Mouse (Mus musculus) splenic B cell, adult 2 months (primary cell): ENCODE data around the gene Cd164l2.

Experiments
- DNase-seq: peaks from one replicate; pipeline ENCODE4 v3.0.0-alpha.2; 2011; ENCODE audit warnings: low read depth, low spot score
- H3K27me3 ChIP-seq: 2 replicates; pipeline ENCODE4 v1.6.1; 2012; ENCODE audit warnings: mild to moderate bottlenecking, low read length, moderate library complexity, mixed read lengths; ENCODE audit not compliant: control insufficient read depth, poor library complexity, insufficient read depth, severe bottlenecking
- H3K36me3 ChIP-seq: 2 replicates; pipeline ENCODE4 v1.6.1; 2012; ENCODE audit warnings: mild to moderate bottlenecking, low read length, moderate library complexity, mixed read lengths; ENCODE audit not compliant: control insufficient read depth, poor library complexity, insufficient read depth, severe bottlenecking

Cd164l2 gene

GRCm38 (mm10) chr4:133182439-133183033, 29.4 kb upstream of the Cd164l2 start:
- peaks cover 16% of the 10 kb centered on the region for H3K36me3 ChIP-seq
- H3K27me3 ChIP-seq: no peaks in the 10 kb centered on the region
- DNase-seq: peak; percentile 42

GRCm38 (mm10) chr4:133184031-133184897, 27.7 kb upstream of the Cd164l2 start:
- DNase-seq: no peak
- H3K27me3 ChIP-seq: no peaks in the 10 kb centered on the region
- H3K36me3 ChIP-seq: peaks cover 21% of the 10 kb centered on the region

GRCm38 (mm10) chr4:133184898-133185665, 26.8 kb upstream of the Cd164l2 start:
- peak; percentile 51 for DNase-seq

DNA sequence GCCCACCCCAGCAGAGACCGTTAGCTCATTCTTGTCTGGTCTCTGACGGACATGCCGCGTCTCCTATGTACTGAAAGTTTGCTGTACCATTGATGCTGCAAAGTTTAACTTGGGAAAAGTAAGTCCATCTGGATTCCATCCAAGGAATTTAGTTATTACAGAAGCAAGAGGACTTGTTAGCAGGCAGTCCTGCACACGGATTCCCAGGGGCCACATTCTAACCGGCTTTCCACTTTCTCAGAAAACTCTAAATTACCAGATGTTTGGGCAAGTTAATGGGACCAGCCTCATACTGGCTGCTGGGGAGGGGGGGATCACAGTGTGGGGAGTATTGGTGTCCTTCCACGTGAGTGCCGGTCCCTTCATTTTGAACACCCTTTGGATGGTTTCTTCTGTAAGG, 26.0 kb upstream of the Cd164l2 start:
- no peak for DNase-seq
- Histone ChIP-seq H3K36me3 (peaks cover 32% of the 10 kb centered on the region), H3K27me3 (no peaks in the 10 kb centered on the region)

More at GRCm38 (mm10) chr4:133184898-133185665, 26.8 kb upstream of the Cd164l2 start:
- peaks cover 27% of the 10 kb centered on the region for H3K36me3 ChIP-seq
- H3K27me3 ChIP-seq: no peaks in the 10 kb centered on the region

DNA sequence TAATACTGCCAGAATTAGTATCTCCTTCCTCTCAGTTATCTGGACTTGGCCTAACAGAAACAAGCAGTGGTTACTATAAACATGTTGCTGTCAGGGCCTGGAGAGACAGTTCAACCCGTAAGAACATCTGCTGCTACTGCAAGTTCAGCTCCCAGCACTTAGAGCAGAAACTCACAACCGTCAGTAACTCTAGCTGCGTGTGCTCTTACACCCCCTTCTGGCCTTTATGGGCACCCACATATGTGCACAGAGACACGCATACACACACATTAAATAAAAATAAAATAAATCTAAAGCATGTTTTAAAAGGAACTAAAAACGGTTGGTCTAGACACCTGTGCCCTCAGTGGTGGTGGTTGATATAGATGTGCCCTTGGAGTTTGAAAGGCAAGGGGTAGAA, 25.1 kb upstream of the Cd164l2 start:
- peak; percentile 42 for DNase-seq
- Histone ChIP-seq H3K27me3 (no peaks in the 10 kb centered on the region), H3K36me3 (peaks cover 36% of the 10 kb centered on the region)

GRCm38 (mm10) chr4:133189396-133189795, 22.5 kb upstream of the Cd164l2 start:
- Histone ChIP-seq H3K27me3 (no peaks in the 10 kb centered on the region), H3K36me3 (peaks cover 43% of the 10 kb centered on the region)
- no peak for DNase-seq

- Histone ChIP-seq H3K27me3 (no peaks in the 10 kb centered on the region), H3K36me3 (peaks cover 35% of the 10 kb centered on the region)
- DNase-seq: no peak
These were observed 17.4 kb upstream of the Cd164l2 start for GRCm38 (mm10) chr4:133194482-133194881.

GRCm38 (mm10) chr4:133195014-133195413, 16.9 kb upstream of the Cd164l2 start:
- DNase-seq: no peak
- Histone ChIP-seq H3K36me3 (peaks cover 29% of the 10 kb centered on the region), H3K27me3 (no peaks in the 10 kb centered on the region)

DNA sequence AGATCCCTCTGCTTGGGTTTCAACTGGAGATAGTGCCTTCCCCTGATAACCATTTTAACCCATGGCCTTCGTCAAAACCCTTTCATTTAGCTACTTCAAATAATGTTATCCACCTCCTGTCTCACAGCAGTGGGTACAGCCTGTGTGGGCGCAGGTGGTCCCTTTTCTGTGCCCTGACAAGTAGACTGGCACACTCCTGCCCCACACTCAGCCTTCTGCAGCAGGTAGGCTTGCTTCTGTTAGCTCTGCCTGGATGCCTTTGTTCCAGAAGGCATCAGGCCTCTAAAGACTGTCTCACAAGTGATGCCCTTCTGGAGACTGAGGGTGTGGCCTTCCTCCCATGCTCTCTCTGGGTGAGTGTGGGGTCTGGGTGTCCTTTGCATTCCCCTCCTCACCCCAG, 15.8 kb upstream of the Cd164l2 start:
- H3K27me3 ChIP-seq: no peaks in the 10 kb centered on the region
- H3K36me3 ChIP-seq: peaks cover 22% of the 10 kb centered on the region
- DNase-seq: no peak

GRCm38 (mm10) chr4:133196852-133197251, 15.1 kb upstream of the Cd164l2 start:
- DNase-seq: peak; percentile 87
- H3K27me3 ChIP-seq: no peaks in the 10 kb centered on the region
- peaks cover 20% of the 10 kb centered on the region for H3K36me3 ChIP-seq

- Histone ChIP-seq H3K36me3 (peaks cover 17% of the 10 kb centered on the region), H3K27me3 (no peaks in the 10 kb centered on the region)
- no peak for DNase-seq
These were observed 14.6 kb upstream of the Cd164l2 start for GRCm38 (mm10) chr4:133197355-133197754.

- DNase-seq: no peak
- Histone ChIP-seq H3K27me3 (no peaks in the 10 kb centered on the region), H3K36me3 (peaks cover 17% of the 10 kb centered on the region)
These were observed 14.1 kb upstream of the Cd164l2 start for GRCm38 (mm10) chr4:133197801-133198286.

DNA sequence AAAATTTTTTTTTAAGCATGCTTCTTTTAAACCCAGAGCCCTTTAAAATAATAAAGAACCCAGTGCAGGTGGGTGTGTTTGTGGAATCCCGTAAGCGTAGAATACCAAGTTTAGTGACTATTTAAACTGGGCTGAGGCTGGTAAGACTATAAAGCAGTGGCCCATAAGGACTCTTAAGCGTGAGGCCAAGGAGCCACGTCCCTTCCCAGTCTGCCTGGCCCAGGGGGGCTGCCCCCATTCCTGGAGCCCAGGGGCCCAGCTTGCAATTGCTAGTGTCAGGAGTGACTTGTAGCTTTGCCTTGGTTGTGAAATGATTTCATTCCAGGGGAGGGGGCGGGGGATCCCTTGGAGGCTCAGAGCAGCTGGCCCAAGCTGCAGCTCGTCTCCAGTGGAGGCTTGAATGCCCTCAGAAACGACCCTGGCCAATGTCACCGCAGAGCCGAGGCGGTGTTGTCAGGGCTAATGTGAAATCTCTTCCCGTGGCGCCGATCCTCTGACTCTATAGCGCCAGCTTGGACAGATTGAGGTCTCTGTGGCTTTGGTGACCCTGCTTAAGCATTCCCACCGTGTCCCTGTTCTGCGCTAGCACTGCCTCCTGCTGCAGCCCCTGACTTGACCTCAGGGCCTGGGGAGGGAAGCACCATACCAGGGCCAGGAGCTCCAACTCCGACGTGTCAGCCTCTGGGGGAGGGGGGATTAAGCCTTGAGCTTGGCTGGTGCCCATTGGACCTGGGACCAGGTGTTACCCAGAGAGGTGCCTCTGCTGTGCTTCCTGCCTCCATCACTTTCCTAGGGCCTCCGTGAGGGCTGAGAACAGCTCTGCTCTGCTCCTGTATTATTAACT, 13.4 kb upstream of the Cd164l2 start:
- Histone ChIP-seq H3K27me3 (no peaks in the 10 kb centered on the region), H3K36me3 (peaks cover 14% of the 10 kb centered on the region)
- DNase-seq: no peak

DNA sequence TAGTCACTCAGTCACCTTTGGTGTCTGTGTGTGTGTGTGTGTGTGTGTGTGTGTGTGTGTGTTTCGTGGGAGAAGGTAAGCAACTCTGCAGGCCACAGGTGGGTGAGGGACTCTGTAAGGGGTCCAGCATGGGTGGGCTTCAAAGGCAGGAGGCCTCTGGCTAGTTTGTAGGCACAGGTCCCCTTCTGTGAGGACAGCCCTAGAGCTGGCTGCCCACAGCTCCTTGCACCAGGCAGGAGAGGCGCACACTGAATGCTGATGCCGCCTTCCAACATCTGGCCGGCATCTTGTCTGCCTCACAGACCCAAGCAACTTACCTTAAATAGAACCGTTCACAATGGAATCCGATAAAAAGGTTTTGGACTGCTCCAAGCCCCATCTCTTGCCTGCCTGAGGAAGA, 12.2 kb upstream of the Cd164l2 start:
- no peaks in the 10 kb centered on the region; the same call in 1 of the 2 replicates for H3K27me3 ChIP-seq
- H3K36me3 ChIP-seq: peaks cover 9% of the 10 kb centered on the region; the same call in 1 of the 2 replicates
- no peak for DNase-seq
